Mouse (Mus musculus): ENCODE results near the gene Hbs1l. TPM values are rescaled to one million over a fixed set of nuclear protein-coding genes. Genes with fewer than 3 reads are reported as not detected.

The Hbs1l gene
- total and polyA plus RNA-seq, 3 experiments, result 103 to 115 TPM; not detected in 1

DNA sequence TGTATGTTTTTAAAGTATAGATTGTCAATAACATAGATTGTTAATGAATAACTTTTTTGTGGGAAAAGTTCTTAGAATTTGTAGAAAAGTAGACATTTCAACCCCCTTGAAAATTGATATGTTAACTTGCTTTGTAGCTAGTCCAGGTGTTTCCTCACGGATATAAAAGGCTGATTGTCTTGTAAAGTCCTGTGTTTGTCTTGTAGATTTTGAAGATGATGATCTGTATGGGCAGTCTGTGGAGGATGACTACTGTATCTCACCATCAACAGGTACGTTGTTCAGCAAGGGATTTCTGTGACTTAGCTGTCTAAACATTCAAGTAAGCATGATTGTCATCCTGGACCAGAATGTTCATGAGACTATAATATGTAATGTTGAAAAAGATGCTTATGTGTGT lies 3.2 kb downstream of the Hbs1l start:
- Histone ChIP-seq H3K4me1 (ENCODE audit: control insufficient read depth in 1 of 2, insufficient read depth in 2 of 2, low read length in 2 of 2) (peaks cover 13 to 22% of the 10 kb centered on the region in 2 experiments), H3K27me3 (ENCODE audit: control insufficient read depth in 1 of 2, insufficient read depth in 2 of 2, low read length in 2 of 2) (no peaks in the 10 kb centered on the region), H3K36me3 (ENCODE audit: control insufficient read depth in 1 of 2, insufficient read depth in 2 of 2, low read length in 2 of 2) (peaks cover 23 to 33% of the 10 kb centered on the region in 2 experiments), H3K9me3 (replicated peaks; ENCODE audit: insufficient read depth, low read length) (no peaks in the 10 kb centered on the region), H3K4me3 (ENCODE audit: control insufficient read depth in 1 of 2, insufficient read depth in 1 of 2, low read depth in 2 of 2, low read length in 2 of 2) (no peak overlapping the region), H3K79me2 (ENCODE audit: control insufficient read depth, insufficient read depth, low read length, poor library complexity) (peaks cover 36% of the 10 kb centered on the region), H3K9ac (ENCODE audit: control insufficient read depth, low read depth, low read length, poor library complexity, severe bottlenecking) (no peak overlapping the region), H3K27ac (ENCODE audit: control insufficient read depth, low read depth, low read length) (no peak overlapping the region)
- TF ChIP-seq ZC3H11A (IDR thresholded peaks at IDR 0.05; ENCODE audit: low read depth, low read length), result no peak
- TF ChIP-seq BHLHE40 (IDR thresholded peaks at IDR 0.05; ENCODE audit: borderline replicate concordance, low read depth, low read length), result no peak
- no peak for TF ChIP-seq NELFE (IDR thresholded peaks at IDR 0.05; ENCODE audit: low read depth, low read length)
- no peak for TF ChIP-seq MAX (IDR thresholded peaks at IDR 0.05; ENCODE audit: low read length)
- no peak for TF ChIP-seq MYC (IDR thresholded peaks at IDR 0.05; ENCODE audit: low read depth, low read length)
- no peak for TF ChIP-seq RCOR1 (IDR thresholded peaks at IDR 0.05; ENCODE audit: low read depth, low read length)
- no peak for TF ChIP-seq UBTF (IDR thresholded peaks at IDR 0.05; ENCODE audit: borderline replicate concordance, insufficient read depth, low read depth, low read length)
- no peak for TF ChIP-seq MAFK (IDR thresholded peaks at IDR 0.05; ENCODE audit: borderline replicate concordance, low read depth, low read length)
- no peak for TF ChIP-seq TBP (IDR thresholded peaks at IDR 0.05; ENCODE audit: low read depth, low read length)
- no peak for DNase-seq (ENCODE audit: low read depth, low spot score)

DNA sequence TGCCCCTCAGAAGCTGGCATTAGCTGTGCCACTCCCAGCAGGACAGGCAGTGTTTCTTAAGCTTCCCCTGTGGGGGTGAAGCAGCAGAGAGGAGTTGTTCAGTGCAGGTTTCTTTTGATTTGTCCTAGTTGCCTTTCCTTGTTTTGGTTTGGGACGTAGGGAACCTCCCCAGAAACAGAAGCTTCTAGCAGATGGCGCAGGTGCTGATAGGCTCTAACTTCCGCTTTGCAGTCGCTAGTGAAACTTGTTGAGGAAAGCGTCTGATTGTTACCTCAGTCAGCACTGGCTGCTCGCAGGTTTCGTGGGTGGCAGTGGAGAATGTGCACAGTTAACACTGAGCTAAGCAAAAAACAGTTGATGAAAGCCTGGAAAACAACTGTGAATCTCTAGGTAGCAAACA lies 6.0 kb downstream of the Hbs1l start:
- Histone ChIP-seq H3K27ac (ENCODE audit: control insufficient read depth, low read depth, low read length) (peak overlapping the region; percentile 33), H3K4me1 (ENCODE audit: control insufficient read depth in 1 of 2, insufficient read depth in 2 of 2, low read length in 2 of 2) (peaks cover 12 to 14% of the 10 kb centered on the region in 2 experiments), H3K9me3 (replicated peaks; ENCODE audit: insufficient read depth, low read length) (no peaks in the 10 kb centered on the region), H3K36me3 (ENCODE audit: control insufficient read depth in 1 of 2, insufficient read depth in 2 of 2, low read length in 2 of 2) (peaks cover 27 to 48% of the 10 kb centered on the region in 2 experiments), H3K27me3 (ENCODE audit: control insufficient read depth in 1 of 2, insufficient read depth in 2 of 2, low read length in 2 of 2) (no peaks in the 10 kb centered on the region), H3K79me2 (ENCODE audit: control insufficient read depth, insufficient read depth, low read length, poor library complexity) (peaks cover 32% of the 10 kb centered on the region), H3K4me3 (ENCODE audit: control insufficient read depth in 1 of 2, insufficient read depth in 1 of 2, low read depth in 2 of 2, low read length in 2 of 2) (no peak overlapping the region), H3K9ac (ENCODE audit: control insufficient read depth, low read depth, low read length, poor library complexity, severe bottlenecking) (peak overlapping the region; percentile 22; the same call in 1 of the 2 replicates)
- peak; percentile 54; the same call in 1 of the 2 replicates for TF ChIP-seq MXI1 (IDR thresholded peaks at IDR 0.05; ENCODE audit: low read depth, low read length)
- TF ChIP-seq ELF1 (IDR thresholded peaks at IDR 0.05; ENCODE audit: low read depth, low read length), result peak; percentile 54; the same call in 1 of the 2 replicates
- TF ChIP-seq MAX (IDR thresholded peaks at IDR 0.05; ENCODE audit: low read length), result 0 out of 2 replicates have a peak, but pooled peaks have one; percentile 18
- no peak for TF ChIP-seq NRF1 (IDR thresholded peaks at IDR 0.05; ENCODE audit: insufficient read depth, low read depth, low read length, poor library complexity, severe bottlenecking)
- peak; percentile 21 for TF ChIP-seq SMC3 (IDR thresholded peaks at IDR 0.05; ENCODE audit: low read depth, low read length)
- peak; percentile 49; the same call in 1 of the 2 replicates for TF ChIP-seq GATA1 (IDR thresholded peaks at IDR 0.05; ENCODE audit: low read depth, low read length)
- TF ChIP-seq TCF12 (IDR thresholded peaks at IDR 0.05; ENCODE audit: low read depth, low read length), result peak; percentile 64
- TF ChIP-seq TAL1 (IDR thresholded peaks at IDR 0.05; ENCODE audit: low read length), result peak; percentile 32; the same call in 1 of the 2 replicates
- TF ChIP-seq SIN3A (IDR thresholded peaks at IDR 0.05; ENCODE audit: low read length), result peak; percentile 89
- TF ChIP-seq MAFK (IDR thresholded peaks at IDR 0.05; ENCODE audit: borderline replicate concordance, low read depth, low read length), result peak; percentile 8; the same call in 1 of the 2 replicates
- peak; percentile 44 to 56 for TF ChIP-seq EP300 (IDR thresholded peaks at IDR 0.05; ENCODE audit: low read depth in 1 of 2, low read length in 2 of 2)
- TF ChIP-seq RCOR1 (IDR thresholded peaks at IDR 0.05; ENCODE audit: low read depth, low read length), result peak; percentile 38; the same call in 1 of the 2 replicates
- TF ChIP-seq ZNF384 (IDR thresholded peaks at IDR 0.05; ENCODE audit: low read depth, low read length), result no peak
- peak; percentile 74 for TF ChIP-seq ETS1 (IDR thresholded peaks at IDR 0.05; ENCODE audit: low read depth, low read length)
- no peak for TF ChIP-seq BHLHE40 (IDR thresholded peaks at IDR 0.05; ENCODE audit: borderline replicate concordance, low read depth, low read length)
- DNase-seq (ENCODE audit: low read depth, low spot score), result peak; percentile 86

Measured in MEL (cell line).